8 mouse cellular contexts compared by ENCODE assay signal in genomic region chr19:38929471-38930251, GRCm38 (mm10). TPM values are rescaled to one million over a fixed set of nuclear protein-coding genes. Genes with fewer than 3 reads are reported as not detected.
DNase-seq lines count a peak whose midpoint lies in the region; ATAC-seq lines count a peak whose summit lies in the region.

No protein-coding gene starts in this region.

- H3K4me3 ChIP-seq in neural tube, embryonic 11.5 days (ENCODE audit: low read depth, low read length) = peak overlapping the region; percentile 53
- peak overlapping the region; percentile 74 for H3K4me3 ChIP-seq in limb, embryonic 11.5 days (ENCODE audit: low read depth, low read length)

- WGBS in neural tube, embryonic 11.5 days = 82% methylated on average over 13 of the region's 13 CpGs
- 67% methylated on average over 13 of the region's 13 CpGs for WGBS in limb, embryonic 11.5 days

- no peaks in the 10 kb centered on the region for H3K4me1 ChIP-seq in neural tube, embryonic 11.5 days (ENCODE audit: control insufficient read depth, insufficient read depth, low read length)
- H3K4me1 ChIP-seq in limb, embryonic 11.5 days (ENCODE audit: control insufficient read depth, insufficient read depth, low read length) = peaks cover 4% of the 10 kb centered on the region; the same call in 1 of the 2 replicates

- H3K4me2 ChIP-seq in neural tube, embryonic 11.5 days (ENCODE audit: low read depth) = peak overlapping the region; percentile 58
- peak overlapping the region; percentile 76 for H3K4me2 ChIP-seq in limb, embryonic 11.5 days (ENCODE audit: low read depth, severe bottlenecking)

- H3K27me3 ChIP-seq in neural tube, embryonic 11.5 days (ENCODE audit: control insufficient read depth, insufficient read depth, low read length) = no peaks in the 10 kb centered on the region
- H3K27me3 ChIP-seq in limb, embryonic 11.5 days (ENCODE audit: control insufficient read depth, insufficient read depth, low read length) = no peaks in the 10 kb centered on the region
- no peaks in the 10 kb centered on the region; the same call in 1 of the 2 replicates for H3K27me3 ChIP-seq in splenic B cell, adult 2 months (ENCODE audit: control insufficient read depth, insufficient read depth, low read length, poor library complexity, severe bottlenecking)

- no peak for ATAC-seq in cerebellum, adult (ENCODE audit: insufficient number of reproducible peaks, low FRiP score, low TSS enrichment)
- no peak for ATAC-seq in neural tube, embryonic 11.5 days (ENCODE audit: insufficient read depth, low FRiP score, low TSS enrichment)
- ATAC-seq in limb, embryonic 11.5 days (ENCODE audit: insufficient number of reproducible peaks, low FRiP score, low TSS enrichment, low read depth) = no peak

- no peaks in the 10 kb centered on the region for H3K9me3 ChIP-seq in neural tube, embryonic 11.5 days (ENCODE audit: control insufficient read depth, low read length)
- no peaks in the 10 kb centered on the region for H3K9me3 ChIP-seq in limb, embryonic 11.5 days (ENCODE audit: control insufficient read depth, low read length)

- no peak overlapping the region for H3K9ac ChIP-seq in neural tube, embryonic 11.5 days (ENCODE audit: low read length)
- peak overlapping the region; percentile 93 for H3K9ac ChIP-seq in limb, embryonic 11.5 days (ENCODE audit: low read length)

- H3K27ac ChIP-seq in neural tube, embryonic 11.5 days (ENCODE audit: low read depth, low read length) = no peak overlapping the region
- no peak overlapping the region for H3K27ac ChIP-seq in limb, embryonic 11.5 days (replicated peaks; ENCODE audit: low read depth, low read length)

- H3K36me3 ChIP-seq in neural tube, embryonic 11.5 days (ENCODE audit: control insufficient read depth, insufficient read depth, low read length) = no peaks in the 10 kb centered on the region
- H3K36me3 ChIP-seq in limb, embryonic 11.5 days (ENCODE audit: control insufficient read depth, insufficient read depth, low read length) = no peaks in the 10 kb centered on the region
- no peaks in the 10 kb centered on the region for H3K36me3 ChIP-seq in splenic B cell, adult 2 months (ENCODE audit: control insufficient read depth, insufficient read depth, low read length, poor library complexity, severe bottlenecking)

- DNase-seq in cerebellum, adult 9-10 months = peak; percentile 16
- DNase-seq in neural tube, embryonic 11.5 days (ENCODE audit: low spot score) = peak; percentile 13
- no peak for DNase-seq in neural tube, embryonic 10.5 days (ENCODE audit: extremely low spot score, low spot score)
- no peak for DNase-seq in limb, embryonic 11.5 days (ENCODE audit: low spot score)
- peak; percentile 43 for DNase-seq in splenic B cell, adult 2 months (ENCODE audit: low read depth, low spot score)
- DNase-seq in cerebellum, postnatal 36 days = no peak
- DNase-seq in kidney, postnatal 10 days = no peak

RNA-seq across cellular contexts. Expression of gene Hells, which starts 1.1 kb away (rescaled TPM):
- polyA plus RNA-seq in neural tube, embryonic 11.5 days (2014; fragmentation: Nextera tagmentation; extraction: Ambion mirVana) = 72.7 and 74.7 TPM in 2 replicates
- 93.2 and 111 TPM in 2 replicates for polyA plus RNA-seq in limb, embryonic 11.5 days (2014; fragmentation: Nextera tagmentation; extraction: Ambion mirVana)

Comparison
In these comparisons a context has a peak if more than half of its experiments do, and no peak if none do; other contexts are left out.
1. DNase-seq: peak in cerebellum, adult 9-10 months (single experiment), neural tube, embryonic 11.5 days (single experiment) and splenic B cell, adult 2 months (single experiment); none in neural tube, embryonic 10.5 days (single experiment), limb, embryonic 11.5 days (single experiment), cerebellum, postnatal 36 days (0 of 2) and kidney, postnatal 10 days (single experiment).